Mouse (Mus musculus): ENCODE measurements around the gene Akr1b7. TPM values are rescaled to one million over a fixed set of nuclear protein-coding genes. Genes with fewer than 3 reads are reported as not detected.

Gene Akr1b7
- polyA plus RNA-seq, 1 experiment from 2014 or later: 37.4 TPM

DNA sequence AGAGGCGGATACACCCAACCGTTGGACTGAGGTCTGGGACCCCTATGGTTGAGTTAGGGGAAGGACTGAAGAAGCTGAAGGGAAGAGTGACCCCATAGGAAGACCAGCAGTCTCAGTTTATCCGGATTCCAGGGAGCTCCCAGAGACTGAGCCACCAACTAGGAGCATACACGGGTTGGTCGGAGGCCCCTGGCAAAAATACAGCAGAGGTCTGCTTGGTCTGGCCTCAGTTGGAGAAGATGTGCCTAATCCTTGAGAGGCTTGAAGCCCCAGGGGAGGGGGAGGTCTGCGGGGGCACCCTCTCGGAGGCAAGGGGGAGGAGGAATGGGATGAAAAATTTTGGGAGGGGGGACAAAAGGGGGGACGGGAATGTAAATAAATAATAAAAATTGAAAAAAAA lies 28.7 kb upstream of the Akr1b7 start:
- ATAC-seq (replicated peaks; ENCODE audit: low FRiP score, low read depth) (no peak), DNase-seq (ENCODE audit: low spot score) (no peak)
- no peak for TF ChIP-seq CTCF (IDR thresholded peaks at IDR 0.05; ENCODE audit: low read depth)
- Histone ChIP-seq H3K36me3 (ENCODE audit: insufficient read depth, low read length) (no peaks in the 10 kb centered on the region), H3K9me3 (replicated peaks; ENCODE audit: low read length) (no peaks in the 10 kb centered on the region), H3K4me2 (ENCODE audit: low read length) (no peak overlapping the region), H3K4me1 (replicated peaks; ENCODE audit: insufficient read depth, low read length) (no peaks in the 10 kb centered on the region; the same call in 1 of the 2 replicates), H3K4me3 (replicated peaks; ENCODE audit: low read depth, low read length) (no peak overlapping the region), H3K9ac (ENCODE audit: low read depth, low read length) (no peak overlapping the region), H3K27me3 (ENCODE audit: insufficient read depth, low read length) (no peaks in the 10 kb centered on the region), H3K27ac (no peak overlapping the region)
- WGBS: 47% methylated on average over 8 of the region's 8 CpGs

DNA sequence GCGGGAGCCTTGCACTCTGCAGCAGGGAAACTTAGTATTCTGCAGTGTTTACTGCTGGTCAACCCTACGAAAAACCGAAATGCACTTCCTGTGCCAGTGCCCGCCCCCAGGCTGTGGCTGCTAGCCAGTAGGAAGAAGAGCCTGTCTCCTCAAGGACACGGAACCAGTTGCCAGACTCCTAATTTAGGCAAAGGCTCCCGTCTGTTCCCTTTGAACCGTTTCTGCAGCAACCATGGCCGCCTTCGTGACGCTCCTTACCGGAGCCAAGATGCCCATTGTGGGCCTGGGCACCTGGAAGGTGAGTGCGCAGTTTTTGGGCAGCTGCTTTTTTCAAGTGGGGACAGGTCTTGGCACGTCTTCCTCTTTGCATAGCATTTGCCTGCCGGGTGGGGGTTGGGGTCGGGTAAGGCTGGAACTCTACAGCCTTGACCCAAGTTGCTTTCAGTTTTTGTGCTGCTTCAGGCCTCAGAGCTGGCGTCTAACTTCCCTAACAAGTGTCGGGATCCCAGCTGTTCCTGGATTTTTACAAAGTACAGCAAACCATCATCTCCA lies 27.9 kb upstream of the Akr1b7 start, which contains the start of gene Akr1b10:
TSS of gene Akr1b10 (plus strand) at position 109 of the 552 bp plus-strand sequence.
- H3K9me3 ChIP-seq (replicated peaks; ENCODE audit: low read length): no peaks in the 10 kb centered on the region
- H3K27ac ChIP-seq: peak within 1 kb of the TSS; percentile 84
- H3K27me3 ChIP-seq (ENCODE audit: insufficient read depth, low read length): no peaks in the 10 kb centered on the region
- peak; percentile 86 for DNase-seq (ENCODE audit: low spot score)
- ATAC-seq (replicated peaks; ENCODE audit: low FRiP score, low read depth): peak; percentile 80
- TF ChIP-seq CTCF (IDR thresholded peaks at IDR 0.05; ENCODE audit: low read depth): 0 out of 2 replicates have a peak, but pooled peaks have one; percentile 24
- peak within 1 kb of the TSS; percentile 65 for H3K9ac ChIP-seq (ENCODE audit: low read depth, low read length)
- WGBS: 1% methylated on average over 17 of the region's 17 CpGs
- no peaks in the 10 kb centered on the region for H3K36me3 ChIP-seq (ENCODE audit: insufficient read depth, low read length)
- H3K4me3 ChIP-seq (replicated peaks; ENCODE audit: low read depth, low read length): peak within 1 kb of the TSS; percentile 54
- peak within 1 kb of the TSS; percentile 78 for H3K4me2 ChIP-seq (ENCODE audit: low read length)
- H3K4me1 ChIP-seq (replicated peaks; ENCODE audit: insufficient read depth, low read length): no peaks in the 10 kb centered on the region; the same call in 1 of the 2 replicates

DNA sequence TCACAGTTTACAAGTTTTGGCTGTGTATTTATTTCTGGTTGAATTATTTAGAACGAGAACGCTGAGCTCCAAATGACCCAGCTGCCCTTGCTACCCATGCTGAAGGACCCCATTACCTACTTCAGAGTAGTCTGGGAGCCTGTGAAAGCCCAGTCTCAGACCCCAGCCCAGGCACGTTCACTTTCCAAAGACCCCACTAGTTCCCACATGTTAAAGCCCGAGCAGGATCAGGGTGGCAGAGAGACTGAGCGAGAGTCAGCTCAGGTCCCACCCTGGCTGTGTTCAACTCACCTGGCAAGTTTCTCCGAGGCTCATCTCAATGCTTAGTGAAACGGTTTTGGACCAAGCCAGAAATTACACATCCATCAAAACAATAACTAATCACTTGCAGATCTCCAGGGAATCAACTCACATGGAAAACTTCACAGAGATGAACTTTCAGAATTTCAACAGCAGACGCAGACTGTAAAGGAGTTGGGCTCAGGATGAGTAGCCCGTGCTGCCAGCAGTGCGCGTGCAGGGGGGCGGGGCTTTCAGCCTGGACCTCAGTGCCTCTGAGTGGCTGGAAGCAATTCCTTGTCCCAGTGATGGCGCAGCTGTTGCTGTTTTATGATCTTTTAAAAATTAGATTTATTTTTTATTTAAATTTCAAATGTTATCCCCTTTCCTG lies 27.3 kb upstream of the Akr1b7 start:
- peak overlapping the region; percentile 54 for H3K4me3 ChIP-seq (replicated peaks; ENCODE audit: low read depth, low read length)
- 3% methylated on average over 13 of the region's 13 CpGs for WGBS
- H3K9ac ChIP-seq (ENCODE audit: low read depth, low read length): peak overlapping the region; percentile 65
- peak overlapping the region; percentile 78 for H3K4me2 ChIP-seq (ENCODE audit: low read length)
- H3K27me3 ChIP-seq (ENCODE audit: insufficient read depth, low read length): no peaks in the 10 kb centered on the region
- peak; percentile 46 for DNase-seq (ENCODE audit: low spot score)
- peak; percentile 76; the same call in 1 of the 2 replicates for ATAC-seq (replicated peaks; ENCODE audit: low FRiP score, low read depth)
- peak overlapping the region; percentile 84 for H3K27ac ChIP-seq
- no peaks in the 10 kb centered on the region for H3K9me3 ChIP-seq (replicated peaks; ENCODE audit: low read length)
- no peaks in the 10 kb centered on the region for H3K36me3 ChIP-seq (ENCODE audit: insufficient read depth, low read length)
- no peaks in the 10 kb centered on the region; the same call in 1 of the 2 replicates for H3K4me1 ChIP-seq (replicated peaks; ENCODE audit: insufficient read depth, low read length)
- no peak for TF ChIP-seq CTCF (IDR thresholded peaks at IDR 0.05; ENCODE audit: low read depth)

DNA sequence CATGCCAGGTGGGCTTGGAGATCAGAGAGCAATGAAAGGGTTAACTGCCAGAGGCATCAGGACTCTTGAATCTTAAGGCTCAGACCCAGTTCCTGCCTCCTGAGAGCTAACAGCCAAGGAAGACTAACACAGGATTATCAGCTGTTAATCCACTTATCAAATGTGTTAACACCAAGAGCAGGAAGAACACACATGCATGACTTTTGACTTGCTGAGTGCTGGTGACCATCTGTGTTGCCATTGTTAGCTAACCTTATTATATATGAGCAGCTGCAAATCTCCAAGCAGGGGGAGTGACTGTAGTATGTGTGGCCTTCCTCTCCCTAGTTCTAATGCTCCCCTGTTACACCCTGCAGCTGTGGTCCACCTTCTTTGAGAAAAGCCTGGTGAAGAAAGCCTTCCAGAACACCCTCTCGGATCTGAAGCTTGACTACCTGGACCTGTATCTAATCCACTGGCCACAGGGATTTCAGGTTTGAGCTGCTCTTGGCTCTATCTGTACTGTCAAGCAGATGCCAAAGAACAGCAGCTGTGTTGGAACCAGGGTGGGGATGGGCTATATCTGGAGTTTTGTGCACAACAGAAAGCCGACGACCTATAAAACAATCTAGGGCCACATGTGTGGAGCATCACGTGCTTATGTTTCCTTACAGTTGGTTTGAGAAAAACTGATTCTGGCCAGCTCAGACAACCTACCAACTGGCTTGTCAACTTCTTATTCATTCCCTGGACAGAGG lies 23.5 kb upstream of the Akr1b7 start:
- H3K27ac ChIP-seq: no peak overlapping the region
- DNase-seq (ENCODE audit: low spot score) (no peak), ATAC-seq (replicated peaks; ENCODE audit: low FRiP score, low read depth) (no peak)
- no peak overlapping the region for H3K9ac ChIP-seq (ENCODE audit: low read depth, low read length)
- WGBS: 87% methylated on average over 4 of the region's 4 CpGs
- H3K4me3 ChIP-seq (replicated peaks; ENCODE audit: low read depth, low read length): no peak overlapping the region
- peaks cover 17% of the 10 kb centered on the region for H3K36me3 ChIP-seq (ENCODE audit: insufficient read depth, low read length)
- no peak overlapping the region for H3K4me2 ChIP-seq (ENCODE audit: low read length)
- TF ChIP-seq CTCF (IDR thresholded peaks at IDR 0.05; ENCODE audit: low read depth): no peak
- H3K27me3 ChIP-seq (ENCODE audit: insufficient read depth, low read length): no peaks in the 10 kb centered on the region
- H3K4me1 ChIP-seq (replicated peaks; ENCODE audit: insufficient read depth, low read length): no peaks in the 10 kb centered on the region; the same call in 1 of the 2 replicates
- no peaks in the 10 kb centered on the region; the same call in 1 of the 2 replicates for H3K9me3 ChIP-seq (replicated peaks; ENCODE audit: low read length)

DNA sequence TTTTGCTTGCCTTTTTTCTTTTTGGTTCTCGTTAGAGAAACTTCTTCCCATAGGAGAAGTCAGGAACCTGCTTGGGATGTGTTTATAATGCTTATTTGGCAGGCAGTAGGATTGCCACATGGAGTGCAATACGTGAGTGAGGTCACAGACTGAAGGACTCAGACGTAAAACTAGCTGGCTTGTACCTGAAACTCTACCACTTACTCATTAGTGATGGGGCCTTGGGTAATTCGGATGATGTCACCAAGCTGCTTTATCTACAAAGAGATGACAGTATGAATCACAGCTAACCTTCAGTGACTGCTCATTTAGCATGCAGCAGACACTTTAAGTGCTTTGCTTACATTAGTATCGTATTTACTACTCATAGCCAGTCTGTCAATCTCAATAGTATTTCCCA lies 16.2 kb upstream of the Akr1b7 start:
- H3K36me3 ChIP-seq (ENCODE audit: insufficient read depth, low read length): peaks cover 21% of the 10 kb centered on the region
- H3K4me1 ChIP-seq (replicated peaks; ENCODE audit: insufficient read depth, low read length): no peaks in the 10 kb centered on the region
- DNase-seq (ENCODE audit: low spot score): no peak
- no peak overlapping the region for H3K9ac ChIP-seq (ENCODE audit: low read depth, low read length)
- H3K27ac ChIP-seq: no peak overlapping the region
- no peak overlapping the region for H3K4me2 ChIP-seq (ENCODE audit: low read length)
- H3K27me3 ChIP-seq (ENCODE audit: insufficient read depth, low read length): no peaks in the 10 kb centered on the region
- H3K4me3 ChIP-seq (replicated peaks; ENCODE audit: low read depth, low read length): no peak overlapping the region
- ATAC-seq (replicated peaks; ENCODE audit: low FRiP score, low read depth): no peak
- 61% methylated on average over 5 of the region's 5 CpGs for WGBS
- TF ChIP-seq CTCF (IDR thresholded peaks at IDR 0.05; ENCODE audit: low read depth): no peak
- no peaks in the 10 kb centered on the region; the same call in 1 of the 2 replicates for H3K9me3 ChIP-seq (replicated peaks; ENCODE audit: low read length)

DNA sequence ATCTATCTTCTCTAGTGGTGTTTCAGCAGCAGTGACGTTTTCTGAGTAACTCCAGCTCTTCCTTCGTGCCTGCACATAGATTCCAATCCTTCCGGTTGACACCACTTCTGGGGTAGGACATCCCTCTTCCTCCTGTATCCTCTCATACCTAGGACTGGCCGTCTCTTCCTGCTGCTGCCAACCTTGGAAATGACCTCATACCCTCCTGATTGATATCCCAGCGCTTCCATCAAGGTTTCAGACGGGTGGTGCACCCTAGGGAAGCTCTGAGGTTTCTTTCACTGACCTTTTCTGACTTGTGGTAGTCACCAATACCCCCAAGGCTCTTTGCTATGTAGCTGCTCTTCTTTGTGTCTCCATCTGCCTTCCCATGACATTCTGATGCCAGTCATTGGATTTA lies 13.7 kb upstream of the Akr1b7 start:
- no peaks in the 10 kb centered on the region for H3K27me3 ChIP-seq (ENCODE audit: insufficient read depth, low read length)
- H3K9me3 ChIP-seq (replicated peaks; ENCODE audit: low read length): no peaks in the 10 kb centered on the region
- no peak overlapping the region for H3K27ac ChIP-seq
- 81% methylated on average over 6 of the region's 6 CpGs for WGBS
- no peaks in the 10 kb centered on the region for H3K4me1 ChIP-seq (replicated peaks; ENCODE audit: insufficient read depth, low read length)
- H3K36me3 ChIP-seq (ENCODE audit: insufficient read depth, low read length): peaks cover 8% of the 10 kb centered on the region; the same call in 1 of the 2 replicates
- ATAC-seq (replicated peaks; ENCODE audit: low FRiP score, low read depth) (no peak), DNase-seq (ENCODE audit: low spot score) (no peak)
- TF ChIP-seq CTCF (IDR thresholded peaks at IDR 0.05; ENCODE audit: low read depth): no peak
- H3K9ac ChIP-seq (ENCODE audit: low read depth, low read length): no peak overlapping the region
- no peak overlapping the region for H3K4me3 ChIP-seq (replicated peaks; ENCODE audit: low read depth, low read length)
- H3K4me2 ChIP-seq (ENCODE audit: low read length): no peak overlapping the region
